Mouse (Mus musculus): Measurements from ENCODE around the gene Nav2. TPM values are rescaled to one million over a fixed set of nuclear protein-coding genes. Genes with fewer than 3 reads are reported as not detected.
A peak's percentile ranks its signal among the peaks of the same experiment; 100 is the strongest.

Gene Nav2
- polyA plus RNA-seq, 1 experiment from 2014 or later = 5.8 TPM

GRCm38 (mm10) chr7:49091371-49091770 is 182.9 kb downstream of the Nav2 start:
- H3K4me3 ChIP-seq (ENCODE audit: low read depth, low read length) = no peak overlapping the region
- TF ChIP-seq CTCF (IDR thresholded peaks at IDR 0.05; ENCODE audit: low read depth) = no peak
- H3K4me2 ChIP-seq (replicated peaks; ENCODE audit: low read depth) = no peak overlapping the region
- no peaks in the 10 kb centered on the region for H3K36me3 ChIP-seq (ENCODE audit: control insufficient read depth, insufficient read depth)
- ATAC-seq = no peak
- H3K27ac ChIP-seq (ENCODE audit: low read depth, low read length) = no peak overlapping the region
- H3K9me3 ChIP-seq (ENCODE audit: control insufficient read depth) = no peaks in the 10 kb centered on the region
- H3K27me3 ChIP-seq (replicated peaks; ENCODE audit: control insufficient read depth, insufficient read depth, low read length) = no peaks in the 10 kb centered on the region
- H3K4me1 ChIP-seq (replicated peaks; ENCODE audit: control insufficient read depth, insufficient read depth, low read length) = no peaks in the 10 kb centered on the region
- 39% methylated on average over 5 of the region's 5 CpGs for WGBS
- no peak overlapping the region for H3K9ac ChIP-seq (ENCODE audit: low read depth, low read length)

DNA sequence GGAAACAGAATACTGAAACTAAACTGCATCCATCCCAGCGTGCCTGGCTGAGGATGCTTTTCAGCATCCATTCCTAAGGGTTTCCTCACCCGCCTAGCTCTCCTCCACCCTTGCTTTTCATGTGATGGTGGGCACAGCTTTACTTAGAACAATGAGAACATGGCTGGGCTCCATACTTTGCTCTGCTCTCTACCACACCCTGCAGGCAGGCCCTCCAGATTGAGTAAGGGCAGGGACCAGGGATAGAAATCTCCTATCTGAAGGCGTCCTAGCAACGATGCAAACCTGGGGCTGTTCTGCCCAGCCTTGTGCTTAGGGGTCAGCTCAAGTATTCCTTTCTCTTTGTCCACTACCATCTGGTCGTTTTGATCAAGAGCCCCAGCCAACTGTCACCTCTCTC is 183.4 kb downstream of the Nav2 start:
- peak; percentile 22; the same call in 1 of the 2 replicates for TF ChIP-seq CTCF (IDR thresholded peaks at IDR 0.05; ENCODE audit: low read depth)
- H3K9ac ChIP-seq (ENCODE audit: low read depth, low read length) = no peak overlapping the region
- no peak overlapping the region for H3K27ac ChIP-seq (ENCODE audit: low read depth, low read length)
- WGBS = 52% methylated on average over 5 of the region's 5 CpGs
- no peaks in the 10 kb centered on the region for H3K27me3 ChIP-seq (replicated peaks; ENCODE audit: control insufficient read depth, insufficient read depth, low read length)
- no peak overlapping the region for H3K4me3 ChIP-seq (ENCODE audit: low read depth, low read length)
- no peak overlapping the region for H3K4me2 ChIP-seq (replicated peaks; ENCODE audit: low read depth)
- no peaks in the 10 kb centered on the region for H3K4me1 ChIP-seq (replicated peaks; ENCODE audit: control insufficient read depth, insufficient read depth, low read length)
- H3K9me3 ChIP-seq (ENCODE audit: control insufficient read depth) = no peaks in the 10 kb centered on the region
- no peak for ATAC-seq
- H3K36me3 ChIP-seq (ENCODE audit: control insufficient read depth, insufficient read depth) = no peaks in the 10 kb centered on the region

- Histone ChIP-seq H3K9me3 (ENCODE audit: control insufficient read depth) (no peaks in the 10 kb centered on the region), H3K9ac (ENCODE audit: low read depth, low read length) (no peak overlapping the region), H3K4me1 (replicated peaks; ENCODE audit: control insufficient read depth, insufficient read depth, low read length) (no peaks in the 10 kb centered on the region), H3K4me3 (ENCODE audit: low read depth, low read length) (no peak overlapping the region), H3K36me3 (ENCODE audit: control insufficient read depth, insufficient read depth) (no peaks in the 10 kb centered on the region), H3K27me3 (replicated peaks; ENCODE audit: control insufficient read depth, insufficient read depth, low read length) (no peaks in the 10 kb centered on the region), H3K27ac (ENCODE audit: low read depth, low read length) (no peak overlapping the region), H3K4me2 (replicated peaks; ENCODE audit: low read depth) (no peak overlapping the region)
- TF ChIP-seq CTCF (IDR thresholded peaks at IDR 0.05; ENCODE audit: low read depth) = no peak
- 69% methylated on average over 6 of the region's 6 CpGs for WGBS
- ATAC-seq = no peak
Measured at GRCm38 (mm10) chr7:49093596-49093995, 185.1 kb downstream of the Nav2 start.

DNA sequence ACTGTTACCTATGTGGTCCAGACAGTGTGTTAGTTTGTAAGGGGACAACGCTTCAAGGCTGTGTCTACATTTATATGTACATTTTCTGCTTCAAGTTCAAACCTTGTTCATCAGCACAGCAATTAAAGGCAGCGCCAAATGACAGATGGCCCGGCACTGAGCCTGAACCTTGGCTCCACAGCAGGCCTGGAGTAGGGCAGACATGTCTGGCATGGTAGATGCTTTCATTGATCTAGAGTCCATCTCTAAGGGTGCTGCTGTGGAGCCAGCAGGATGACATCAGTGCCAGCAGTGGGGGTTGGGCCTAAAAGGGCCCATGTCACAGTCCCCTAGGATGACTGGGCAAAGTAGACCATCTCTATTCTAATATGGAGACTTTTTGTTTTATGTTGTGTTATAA is 186.0 kb downstream of the Nav2 start:
- no peak for ATAC-seq

DNA sequence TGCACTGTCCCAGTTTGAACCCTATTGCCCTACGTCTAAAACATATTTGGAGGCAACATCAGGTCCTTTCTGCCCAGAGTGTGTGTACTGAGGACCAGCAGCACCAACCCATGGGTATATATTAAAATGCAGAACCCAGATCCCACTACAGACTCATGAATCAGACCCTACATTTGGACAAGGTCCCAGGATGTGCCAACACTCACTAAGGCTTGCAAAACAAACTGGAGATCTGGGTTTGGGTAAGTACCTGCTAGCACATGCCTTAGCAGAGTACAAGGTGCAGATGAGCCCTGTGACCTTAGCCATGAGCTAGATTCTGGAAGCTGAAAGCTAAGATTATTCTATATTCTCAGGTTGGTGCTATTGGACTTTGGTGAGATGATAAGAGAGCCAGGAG is 192.8 kb downstream of the Nav2 start:
- Histone ChIP-seq H3K36me3 (ENCODE audit: control insufficient read depth, insufficient read depth) (no peaks in the 10 kb centered on the region), H3K4me1 (replicated peaks; ENCODE audit: control insufficient read depth, insufficient read depth, low read length) (no peaks in the 10 kb centered on the region), H3K27ac (ENCODE audit: low read depth, low read length) (no peak overlapping the region), H3K4me2 (replicated peaks; ENCODE audit: low read depth) (no peak overlapping the region), H3K27me3 (replicated peaks; ENCODE audit: control insufficient read depth, insufficient read depth, low read length) (no peaks in the 10 kb centered on the region), H3K9me3 (ENCODE audit: control insufficient read depth) (no peaks in the 10 kb centered on the region), H3K9ac (ENCODE audit: low read depth, low read length) (no peak overlapping the region), H3K4me3 (ENCODE audit: low read depth, low read length) (no peak overlapping the region)
- no peak for TF ChIP-seq CTCF (IDR thresholded peaks at IDR 0.05; ENCODE audit: low read depth)
- WGBS = 81% methylated on average over 1 of the region's 1 CpGs
- no peak for ATAC-seq

More for the DNA sequence above, 186.0 kb downstream of the Nav2 start:
- WGBS = 91% methylated on average over 3 of the region's 3 CpGs
- Histone ChIP-seq H3K4me1 (replicated peaks; ENCODE audit: control insufficient read depth, insufficient read depth, low read length) (no peaks in the 10 kb centered on the region), H3K4me2 (replicated peaks; ENCODE audit: low read depth) (no peak overlapping the region), H3K27me3 (replicated peaks; ENCODE audit: control insufficient read depth, insufficient read depth, low read length) (no peaks in the 10 kb centered on the region), H3K36me3 (ENCODE audit: control insufficient read depth, insufficient read depth) (no peaks in the 10 kb centered on the region), H3K9ac (ENCODE audit: low read depth, low read length) (no peak overlapping the region), H3K27ac (ENCODE audit: low read depth, low read length) (no peak overlapping the region), H3K9me3 (ENCODE audit: control insufficient read depth) (no peaks in the 10 kb centered on the region), H3K4me3 (ENCODE audit: low read depth, low read length) (no peak overlapping the region)
- no peak for TF ChIP-seq CTCF (IDR thresholded peaks at IDR 0.05; ENCODE audit: low read depth)

- H3K27me3 ChIP-seq (replicated peaks; ENCODE audit: control insufficient read depth, insufficient read depth, low read length) = no peaks in the 10 kb centered on the region
- H3K4me2 ChIP-seq (replicated peaks; ENCODE audit: low read depth) = no peak overlapping the region
- TF ChIP-seq CTCF (IDR thresholded peaks at IDR 0.05; ENCODE audit: low read depth) = no peak
- WGBS = 82% methylated on average over 3 of the region's 3 CpGs
- no peaks in the 10 kb centered on the region for H3K4me1 ChIP-seq (replicated peaks; ENCODE audit: control insufficient read depth, insufficient read depth, low read length)
- no peak for ATAC-seq
- no peak overlapping the region for H3K27ac ChIP-seq (ENCODE audit: low read depth, low read length)
- H3K9me3 ChIP-seq (ENCODE audit: control insufficient read depth) = no peaks in the 10 kb centered on the region
- H3K9ac ChIP-seq (ENCODE audit: low read depth, low read length) = no peak overlapping the region
- H3K36me3 ChIP-seq (ENCODE audit: control insufficient read depth, insufficient read depth) = no peaks in the 10 kb centered on the region
- no peak overlapping the region for H3K4me3 ChIP-seq (ENCODE audit: low read depth, low read length)
Measured at GRCm38 (mm10) chr7:49102223-49102622, 193.7 kb downstream of the Nav2 start.

- ATAC-seq = no peak
- Histone ChIP-seq H3K4me3 (ENCODE audit: low read depth, low read length) (no peak overlapping the region), H3K27ac (ENCODE audit: low read depth, low read length) (no peak overlapping the region), H3K27me3 (replicated peaks; ENCODE audit: control insufficient read depth, insufficient read depth, low read length) (no peaks in the 10 kb centered on the region), H3K4me2 (replicated peaks; ENCODE audit: low read depth) (no peak overlapping the region), H3K36me3 (ENCODE audit: control insufficient read depth, insufficient read depth) (no peaks in the 10 kb centered on the region), H3K4me1 (replicated peaks; ENCODE audit: control insufficient read depth, insufficient read depth, low read length) (no peaks in the 10 kb centered on the region), H3K9me3 (ENCODE audit: control insufficient read depth) (no peaks in the 10 kb centered on the region), H3K9ac (ENCODE audit: low read depth, low read length) (no peak overlapping the region)
- TF ChIP-seq CTCF (IDR thresholded peaks at IDR 0.05; ENCODE audit: low read depth) = no peak
- 81% methylated on average over 8 of the region's 8 CpGs for WGBS
Measured at GRCm38 (mm10) chr7:49104376-49104775, 195.9 kb downstream of the Nav2 start.

Data from intestine, postnatal 0 days (tissue).